Mouse (Mus musculus) ovary, adult 18-20 months (tissue): ENCODE results near the gene Pih1d1.
"Not testable (repeated sequence)": the region's sequence is repeated elsewhere in the genome, so short reads cannot be mapped to it uniquely, and the experiment has no call there.

Experiments used
- DNase-seq: peaks from one replicate; pipeline ENCODE4 v3.0.0; 2022; ENCODE audit warnings: low spot score, mixed read lengths

Pih1d1 gene

DNA sequence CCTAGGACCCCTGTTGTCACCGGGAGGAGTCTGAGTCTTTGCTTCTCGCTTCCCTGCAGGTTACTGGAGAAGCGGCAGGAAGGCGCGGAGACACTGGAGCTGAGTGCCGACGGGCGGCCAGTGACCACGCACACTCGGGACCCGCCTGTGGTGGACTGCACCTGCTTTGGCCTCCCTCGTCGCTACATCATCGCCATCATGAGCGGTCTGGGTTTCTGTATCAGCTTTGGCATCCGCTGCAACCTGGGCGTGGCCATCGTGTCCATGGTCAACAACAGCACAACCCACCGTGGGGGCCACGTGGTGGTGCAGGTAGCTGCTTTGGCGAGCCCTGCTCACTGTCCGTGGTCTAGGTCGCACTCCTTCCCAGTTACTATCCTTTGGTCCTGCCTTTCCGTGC, 14.6 kb downstream of the Pih1d1 start:
- DNase-seq = no peak

DNA sequence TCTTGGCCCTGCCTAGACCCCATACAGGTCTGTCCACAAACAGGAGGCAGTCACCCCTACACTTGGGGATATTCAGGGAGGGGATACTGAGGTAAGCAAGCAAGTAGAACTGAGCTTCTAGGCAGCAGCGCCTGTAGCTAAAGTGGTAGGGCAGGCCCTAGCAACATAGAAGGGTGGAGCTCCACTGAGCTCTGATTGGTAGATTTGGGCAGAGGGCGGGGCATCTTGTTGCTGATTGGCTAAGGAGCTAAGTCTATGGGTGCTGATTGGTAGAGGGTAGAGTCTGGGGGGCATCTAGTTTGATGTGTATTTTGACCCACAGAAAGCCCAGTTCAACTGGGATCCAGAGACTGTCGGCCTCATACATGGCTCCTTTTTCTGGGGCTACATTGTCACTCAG, 15.4 kb downstream of the Pih1d1 start:
- DNase-seq = no peak

DNA sequence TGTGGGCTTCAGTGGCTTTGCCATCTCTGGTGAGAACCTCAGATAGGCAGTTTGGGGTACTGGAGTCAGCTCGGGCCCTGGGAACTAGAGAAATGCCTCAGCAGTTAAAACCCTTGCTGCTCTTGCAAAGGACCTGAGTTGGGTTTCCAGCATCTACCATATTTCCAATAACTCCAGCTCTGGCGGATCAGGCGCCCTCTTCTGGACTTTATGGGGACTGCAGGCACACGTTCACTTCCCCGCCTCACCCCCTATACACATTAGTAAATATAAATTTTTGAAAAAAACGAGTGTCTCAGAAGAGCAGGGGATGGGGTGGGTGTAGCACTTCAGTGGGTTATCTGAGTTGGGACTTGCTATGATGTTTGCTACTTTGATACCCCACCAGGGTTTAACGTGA, 18.9 kb downstream of the Pih1d1 start:
- no peak for DNase-seq

DNA sequence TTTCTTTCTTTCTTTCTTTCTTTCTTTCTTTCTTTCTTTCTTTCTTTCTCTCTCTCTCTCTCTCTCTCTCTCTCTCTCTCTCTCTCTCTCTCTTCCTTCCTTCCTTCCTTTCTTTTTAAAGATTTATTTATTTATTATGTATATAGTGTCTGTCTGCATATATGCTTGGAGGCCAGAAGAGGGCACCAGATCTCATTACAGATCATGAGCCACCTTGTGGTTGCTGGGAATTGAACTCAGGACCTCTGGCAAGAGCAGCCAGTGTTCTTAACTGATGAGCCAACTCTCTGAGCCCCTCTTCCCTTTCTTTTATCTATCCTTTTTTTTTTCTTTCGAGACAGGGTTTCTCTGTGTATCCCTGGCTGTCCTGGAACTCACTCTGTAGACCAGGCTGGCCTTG, 19.7 kb downstream of the Pih1d1 start:
- not testable (repeated sequence) for DNase-seq

DNA sequence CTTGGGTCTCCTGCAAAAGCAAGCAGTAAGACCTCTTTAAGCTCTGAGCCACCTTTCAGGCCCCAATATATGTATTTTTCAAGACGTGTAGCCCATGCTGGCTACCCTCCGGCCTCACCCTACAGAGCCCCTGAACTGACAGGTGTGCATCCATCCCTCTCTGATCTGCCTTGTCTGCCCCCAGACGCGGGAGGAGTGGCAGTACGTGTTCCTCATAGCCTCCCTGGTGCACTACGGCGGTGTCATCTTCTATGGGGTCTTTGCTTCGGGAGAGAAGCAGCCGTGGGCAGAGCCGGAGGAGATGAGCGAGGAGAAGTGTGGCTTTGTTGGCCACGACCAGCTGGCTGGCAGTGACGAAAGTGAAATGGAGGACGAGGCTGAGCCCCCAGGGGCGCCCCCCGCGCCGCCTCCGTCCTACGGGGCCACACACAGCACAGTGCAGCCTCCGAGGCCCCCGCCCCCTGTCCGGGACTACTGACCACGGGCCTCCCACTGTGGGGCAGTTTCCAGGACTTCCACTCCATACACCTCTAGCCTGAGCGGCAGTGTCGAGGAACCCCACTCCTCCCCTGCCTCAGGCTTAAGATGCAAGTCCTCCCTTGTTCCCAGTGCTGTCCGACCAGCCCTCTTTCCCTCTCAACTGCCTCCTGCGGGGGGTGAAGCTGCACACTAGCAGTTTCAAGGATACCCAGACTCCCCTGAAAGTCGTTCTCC, 20.6 kb downstream of the Pih1d1 start:
- DNase-seq = no peak

DNA sequence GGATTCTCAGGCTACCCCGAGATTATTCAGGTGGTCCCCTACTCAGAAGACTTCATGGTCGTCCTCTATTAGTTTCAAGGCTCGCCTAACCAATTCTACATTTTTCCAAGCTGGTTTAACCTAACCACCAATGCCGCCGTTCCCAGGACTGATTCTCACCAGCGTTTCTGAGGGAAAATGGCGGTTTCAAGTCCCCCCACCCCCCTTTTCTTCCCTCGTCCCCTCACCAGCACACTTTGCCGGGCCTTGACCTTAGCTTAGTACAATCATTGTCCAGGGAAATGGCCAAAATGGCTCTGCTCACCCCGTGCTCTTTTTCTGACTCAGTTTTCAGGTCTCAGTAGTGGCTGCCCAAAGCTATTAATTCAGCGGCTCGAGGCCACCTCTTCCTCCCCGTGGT, 21.3 kb downstream of the Pih1d1 start:
- no peak for DNase-seq

DNA sequence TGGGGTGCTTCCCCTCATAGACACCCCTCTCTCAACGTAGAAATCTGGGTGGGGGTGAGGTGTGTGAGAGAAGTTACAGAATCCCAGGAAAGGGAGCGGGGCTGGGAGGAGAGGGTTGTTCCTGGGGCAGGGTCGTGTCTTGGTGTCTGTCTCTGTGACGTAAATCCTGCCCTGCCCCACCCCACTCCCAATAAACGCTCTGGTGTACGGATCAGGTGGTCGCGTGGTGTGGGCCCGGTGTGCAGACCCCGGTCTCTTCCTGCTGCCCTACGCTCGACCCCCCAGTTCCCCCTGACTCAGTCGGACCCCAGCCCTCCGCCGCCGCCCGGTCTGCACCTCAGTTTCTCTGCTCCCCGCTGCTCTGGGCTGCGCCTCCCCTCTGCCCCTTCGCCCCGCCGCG, 21.8 kb downstream of the Pih1d1 start:
- DNase-seq = no peak

DNA sequence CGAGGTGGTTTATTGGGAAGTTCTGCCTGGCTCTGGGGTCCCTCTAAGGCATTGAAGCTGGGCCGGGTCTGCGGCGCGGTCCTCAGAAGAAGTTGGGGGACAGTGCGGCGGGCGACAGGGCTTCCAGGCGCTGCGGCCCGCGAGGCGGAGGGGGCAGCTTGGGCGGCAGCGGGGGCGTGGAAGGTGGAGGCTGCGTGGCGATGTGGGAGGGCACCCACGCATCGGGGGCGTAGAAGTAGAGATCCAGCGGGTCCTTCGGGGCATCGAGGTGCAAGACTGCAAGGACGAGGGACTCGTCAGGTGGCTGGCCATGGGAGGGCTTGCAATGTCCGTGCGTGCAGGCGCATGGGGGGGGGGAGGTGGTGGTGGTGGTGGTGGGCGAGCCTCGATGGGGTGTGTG, 22.3 kb downstream of the Pih1d1 start:
- no peak for DNase-seq

DNA sequence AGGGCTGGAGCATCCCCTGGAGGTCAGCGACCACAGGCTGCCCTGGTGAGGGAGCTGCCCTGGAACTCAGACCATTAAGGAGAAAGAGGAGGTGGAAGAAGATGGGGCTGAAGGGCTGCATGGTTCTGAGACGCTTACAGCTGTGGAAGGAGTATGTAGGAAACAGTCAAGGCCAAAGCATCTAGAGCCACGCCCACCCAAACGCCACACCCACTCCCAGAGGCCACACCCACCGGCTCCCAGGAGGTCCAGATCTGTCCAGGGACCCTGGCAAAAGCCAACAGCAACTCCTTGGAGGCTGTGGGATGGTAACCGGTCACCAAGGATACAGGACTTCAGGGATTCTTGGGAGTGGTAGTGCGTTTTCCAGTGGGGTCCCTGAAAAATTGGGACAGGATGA, 24.4 kb downstream of the Pih1d1 start:
- no peak for DNase-seq

DNA sequence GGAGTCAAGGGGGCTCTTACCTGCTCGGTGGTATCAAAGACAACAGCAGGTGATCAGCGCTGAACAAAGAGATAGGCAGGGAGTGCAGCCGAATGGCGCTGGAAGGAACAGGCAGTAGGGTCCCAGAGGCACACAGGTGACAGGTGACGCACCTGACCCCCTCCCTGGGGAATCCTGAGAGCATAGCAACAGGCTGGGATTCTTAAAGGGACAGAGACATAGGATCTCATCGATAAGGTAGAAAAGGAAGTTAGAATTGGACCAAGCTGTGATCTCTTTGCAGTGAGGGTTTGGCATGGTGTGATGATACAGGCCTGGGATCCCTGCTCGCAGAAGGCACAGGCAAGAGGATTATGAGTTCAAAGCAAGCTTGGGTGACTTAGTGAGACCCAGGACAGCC, 25.4 kb downstream of the Pih1d1 start, which contains the start of gene Gfy:
TSS of gene Gfy (minus strand) at position 101 of the 400 bp plus-strand sequence.
- no peak for DNase-seq

DNA sequence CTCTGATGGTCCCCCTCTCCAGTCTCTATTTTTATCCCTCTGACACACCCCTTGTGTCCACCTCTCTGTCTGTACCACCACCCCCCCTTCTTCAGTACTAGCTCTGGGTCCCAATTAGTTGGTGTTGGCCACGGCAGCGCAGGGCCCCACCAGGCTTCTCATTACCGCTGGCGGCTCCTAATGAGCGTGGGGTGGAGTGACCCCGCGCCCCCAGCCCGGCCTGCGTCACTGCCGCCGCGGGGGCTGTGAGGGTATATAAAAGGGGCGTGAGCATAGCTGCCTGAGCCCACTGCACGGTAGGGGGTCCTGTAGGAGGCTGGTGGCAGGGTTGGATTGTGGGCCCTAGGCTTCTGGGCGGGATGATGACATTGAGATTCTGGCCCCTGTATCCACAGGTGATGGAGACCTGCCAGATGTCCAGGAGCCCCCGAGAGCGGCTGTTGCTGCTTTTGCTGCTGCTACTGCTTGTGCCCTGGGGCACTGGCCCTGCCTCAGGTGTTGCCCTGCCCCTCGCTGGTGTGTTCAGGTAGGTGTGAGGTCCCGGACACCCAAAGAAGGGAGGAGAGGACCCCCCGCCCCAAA, 26.9 kb downstream of the Pih1d1 start, which contains the start of gene Pth2:
TSS of gene Pth2 (plus strand) at position 100 of the 582 bp plus-strand sequence.
- no peak for DNase-seq

DNA sequence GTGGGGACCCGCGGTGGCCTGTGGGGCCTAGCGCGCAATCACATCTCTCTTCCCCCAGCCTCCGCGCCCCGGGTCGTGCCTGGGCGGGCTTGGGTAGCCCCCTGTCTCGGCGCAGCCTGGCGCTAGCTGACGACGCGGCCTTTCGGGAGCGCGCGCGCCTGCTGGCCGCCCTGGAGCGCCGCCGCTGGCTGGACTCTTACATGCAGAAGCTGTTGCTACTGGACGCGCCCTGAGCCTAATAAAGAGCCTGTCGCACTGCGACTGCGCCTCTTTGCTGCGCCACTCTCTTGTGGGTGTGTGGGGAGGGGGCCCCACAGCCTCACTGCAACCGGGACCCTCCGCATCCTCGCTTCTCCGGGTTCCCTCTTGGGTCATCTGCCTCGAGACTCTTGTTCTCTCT, 27.4 kb downstream of the Pih1d1 start:
- no peak for DNase-seq

DNA sequence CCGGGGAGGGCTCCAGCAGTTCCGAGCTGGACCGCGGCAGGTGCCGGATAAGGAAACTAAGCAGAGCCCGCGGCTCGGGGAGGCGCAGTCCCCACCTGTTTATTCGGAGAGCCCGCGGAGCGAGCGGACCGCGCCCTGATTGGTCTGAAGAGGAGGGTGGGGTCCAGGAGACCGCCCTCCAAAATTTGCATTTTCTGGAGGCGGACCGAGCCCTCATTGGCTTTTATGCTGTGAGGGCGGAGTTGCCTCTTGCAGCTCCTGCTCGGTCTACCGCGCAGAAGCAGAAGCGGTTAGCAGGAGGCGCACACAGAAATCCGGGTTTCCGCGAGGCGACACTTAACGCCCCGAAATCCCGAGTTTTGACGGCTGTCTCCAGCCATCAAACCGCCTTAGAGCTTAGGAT, 28.1 kb downstream of the Pih1d1 start:
- peak; percentile 82 for DNase-seq

DNA sequence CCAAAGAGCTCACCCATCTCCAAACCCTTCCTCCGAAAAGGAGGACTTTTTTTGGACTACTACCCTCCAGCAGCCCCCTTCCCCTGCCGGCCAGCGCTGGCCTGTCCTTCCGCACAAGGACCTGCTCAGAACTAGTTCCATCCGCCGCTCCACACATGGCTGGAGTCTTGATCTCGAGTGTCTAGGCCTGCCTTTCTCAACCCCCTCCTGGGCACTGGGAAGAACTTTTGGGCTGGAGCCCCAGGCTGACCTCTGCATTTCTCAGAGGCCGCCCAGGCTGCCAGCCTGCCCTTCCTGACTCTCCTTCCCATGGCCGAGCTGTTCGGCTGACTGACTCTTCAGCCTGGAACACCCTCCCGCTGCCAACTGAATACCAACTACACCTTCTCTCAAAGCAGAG, 28.5 kb downstream of the Pih1d1 start:
- no peak for DNase-seq

DNA sequence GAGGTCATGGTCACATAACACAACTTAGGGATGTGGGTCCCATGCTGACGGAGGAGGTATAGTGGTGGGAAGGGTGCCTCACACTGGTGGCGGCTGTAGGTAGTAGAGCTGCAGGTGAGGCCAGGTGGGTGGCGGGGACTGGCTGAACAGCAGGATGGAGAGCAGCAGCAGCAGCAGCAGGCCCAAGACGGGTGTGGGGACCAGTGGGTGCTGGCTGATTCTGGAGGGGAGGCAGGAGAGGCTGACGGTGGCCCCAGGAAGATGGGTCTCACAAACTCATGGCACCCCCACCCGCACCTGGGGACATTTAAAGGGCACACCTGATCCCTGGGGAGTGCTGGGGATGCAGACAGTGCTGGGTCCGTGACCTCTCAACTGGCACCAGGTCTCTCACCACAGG, 29.6 kb downstream of the Pih1d1 start:
- DNase-seq = no peak

DNA sequence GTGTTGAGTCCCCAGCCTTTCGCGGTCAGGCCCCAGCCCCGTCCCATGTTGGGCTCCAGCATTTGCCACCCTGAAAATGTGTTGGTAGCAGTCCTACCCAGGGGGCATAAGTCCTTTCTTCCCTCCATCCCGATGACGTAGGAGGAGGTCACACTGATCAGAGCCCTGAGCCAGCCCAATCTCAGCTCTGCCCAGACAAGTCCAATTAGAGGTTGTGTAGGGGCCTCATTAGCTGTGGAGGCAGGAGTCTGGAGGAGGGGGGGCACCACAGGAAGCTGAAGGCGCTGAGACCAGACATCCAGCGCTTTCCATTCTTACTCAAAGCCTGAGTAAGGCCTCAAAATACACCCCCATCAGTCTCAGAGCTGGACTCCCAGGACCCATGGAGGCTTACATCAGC, 31.8 kb downstream of the Pih1d1 start:
- DNase-seq = no peak

DNA sequence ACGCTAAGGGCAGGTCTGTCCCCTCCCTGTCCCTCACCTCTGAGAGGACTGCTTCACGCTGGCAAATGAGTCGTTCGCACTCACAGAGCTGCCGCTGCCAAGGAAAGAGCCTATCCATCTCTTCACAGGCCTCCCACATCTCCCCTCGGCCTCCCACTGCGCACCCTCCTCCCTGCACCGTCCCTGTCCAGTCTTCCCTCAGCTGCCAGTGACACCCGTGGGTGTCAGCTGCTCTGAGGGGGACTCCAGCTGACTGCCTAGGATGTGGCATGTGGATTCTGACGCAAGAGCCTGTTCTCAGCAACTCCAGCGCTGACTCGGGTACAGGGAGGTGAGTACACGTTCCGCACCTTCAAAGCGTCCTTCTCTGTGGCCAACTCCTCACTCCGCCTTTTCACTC, 35.5 kb downstream of the Pih1d1 start:
- no peak for DNase-seq

DNA sequence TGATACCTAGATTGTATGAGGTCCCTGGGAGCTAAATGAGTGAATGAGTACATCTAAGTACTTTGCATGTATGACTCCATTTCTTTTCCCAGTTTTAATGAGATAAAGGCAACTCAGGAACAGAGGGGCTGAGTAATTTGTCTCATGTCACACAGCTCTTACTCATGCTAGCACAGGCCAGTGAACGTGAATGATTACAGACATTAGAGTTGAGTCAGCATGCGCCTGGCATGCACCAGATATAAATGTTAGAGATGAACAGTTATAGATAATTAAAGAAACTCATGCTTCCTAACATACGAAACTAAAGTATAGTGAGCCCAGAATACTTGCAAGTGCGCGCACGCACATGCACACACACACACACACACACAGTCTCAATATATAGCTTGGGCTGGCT, 36.1 kb downstream of the Pih1d1 start:
- no peak for DNase-seq

DNA sequence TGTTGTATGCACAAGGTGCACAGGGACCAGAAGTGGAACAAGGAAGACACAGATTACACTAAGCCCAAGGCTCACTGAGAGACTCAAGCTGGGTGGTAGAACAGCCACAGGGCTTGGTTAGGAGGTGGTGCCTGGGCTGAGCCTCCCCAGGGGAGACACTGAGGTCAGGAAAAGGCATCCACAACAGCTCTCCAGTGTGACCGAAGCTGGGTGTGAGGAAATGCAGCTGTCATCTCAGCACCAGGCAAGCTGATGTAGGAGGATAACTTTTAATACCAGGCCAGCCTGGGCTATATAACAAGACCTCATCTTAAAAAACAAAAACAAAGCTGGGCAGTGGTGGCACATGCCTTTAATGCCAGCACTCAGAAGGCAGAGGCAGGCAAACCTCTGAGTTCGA, 37.1 kb downstream of the Pih1d1 start:
- no peak for DNase-seq

DNA sequence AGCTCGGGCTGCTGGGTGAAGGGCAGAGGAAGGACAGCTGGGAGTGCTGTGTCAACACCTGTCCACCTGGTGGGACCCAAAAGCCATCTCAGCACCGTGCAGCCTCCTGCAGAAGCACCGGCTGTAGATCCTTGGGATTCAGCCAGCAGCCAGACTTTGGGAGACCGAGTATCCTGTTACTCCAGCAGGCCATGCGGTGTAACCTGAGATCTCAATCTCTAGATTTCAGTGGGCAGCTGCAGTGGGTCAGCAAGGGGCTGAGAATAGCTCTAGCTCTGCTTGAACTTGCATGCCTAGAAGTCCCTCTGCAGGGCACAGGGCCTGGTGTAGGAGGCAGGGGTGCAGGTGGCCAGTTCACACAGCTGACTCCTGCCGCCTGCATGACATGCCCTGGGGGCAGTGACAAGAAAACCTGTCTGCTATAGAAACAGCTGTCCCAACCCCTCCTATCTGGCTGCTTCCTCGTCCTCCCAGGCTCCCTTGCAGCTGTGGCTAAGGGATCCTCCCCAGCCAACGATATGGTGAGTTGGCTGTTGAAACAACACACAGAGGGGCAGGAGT, 37.8 kb downstream of the Pih1d1 start:
- no peak for DNase-seq

DNA sequence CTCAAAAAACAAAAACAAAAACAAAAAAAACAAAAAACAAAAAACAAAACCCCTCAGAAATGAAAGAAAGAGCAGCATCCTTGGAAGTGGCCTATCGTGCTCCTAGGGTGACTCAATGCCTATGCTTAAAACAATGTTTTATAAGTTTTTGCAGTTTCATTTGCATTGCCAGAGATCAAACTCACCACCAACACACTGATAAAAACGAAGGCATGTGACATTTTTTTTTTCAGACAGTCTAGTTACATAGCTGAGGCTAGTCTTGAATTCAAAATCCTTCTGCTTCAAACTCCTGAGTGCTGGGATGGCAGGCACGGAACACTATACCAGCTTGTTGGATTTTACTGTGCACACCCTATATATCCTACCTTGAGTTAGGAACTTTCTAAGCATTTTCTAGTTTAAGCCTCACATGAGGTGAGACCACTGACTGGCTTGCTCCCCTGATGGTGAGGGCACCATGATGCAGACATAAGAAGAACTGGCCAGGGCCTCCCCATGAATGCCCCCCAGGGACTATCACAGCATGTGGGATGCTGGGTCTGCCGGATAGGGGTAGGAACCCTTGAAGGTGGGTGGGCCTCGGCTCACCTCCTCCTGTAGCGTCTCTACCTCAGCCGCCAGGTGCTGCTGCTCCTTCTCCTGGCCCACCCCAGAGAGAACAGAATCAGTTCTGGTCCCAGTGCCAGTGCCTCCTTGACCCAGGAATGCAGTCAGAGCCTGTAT, 38.6 kb downstream of the Pih1d1 start:
- DNase-seq = no peak

DNA sequence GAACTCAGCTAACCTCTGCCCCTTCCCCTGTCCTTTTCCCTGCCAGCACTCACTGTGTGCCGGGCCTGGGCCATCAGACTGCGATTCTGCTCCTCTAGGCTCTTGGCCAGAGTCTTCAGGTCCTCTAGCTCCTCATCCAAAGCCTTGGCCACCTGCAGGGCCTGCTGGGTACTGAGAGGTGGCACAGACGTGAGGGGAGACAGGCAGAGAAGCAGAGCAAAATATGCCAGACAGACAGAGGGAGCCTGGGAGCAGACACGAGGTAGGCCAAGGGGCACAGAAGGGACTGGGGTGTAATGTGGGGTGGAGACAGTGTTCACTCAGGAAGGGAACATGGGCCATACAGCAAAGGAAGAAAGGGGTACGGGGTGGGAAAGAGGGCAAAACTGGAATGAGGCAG, 39.3 kb downstream of the Pih1d1 start:
- DNase-seq = no peak
